Mouse (Mus musculus) spleen, adult 2 months (tissue): Measurements from ENCODE around the gene Mmrn2. TPM values are rescaled to one million over a fixed set of nuclear protein-coding genes. Genes with fewer than 3 reads are reported as not detected.

Source experiments
- DNase-seq, 2 experiments: peaks; one replicate each; pipeline versions ENCODE4 v3.0.0 to v3.0.0-alpha.2; 2012 to 2021; ENCODE audit warnings: low spot score in 2 of 2, low read depth in 1 of 2
- H3K27ac ChIP-seq: fragments of 200-500 bp; 2 replicates; pipeline ENCODE4 v1.5.1; 2012; ENCODE audit warnings: low read length, inconsistent platforms; ENCODE audit not compliant: insufficient read depth
- H3K27me3 ChIP-seq: fragments of 200-500 bp; 2 replicates; pipeline ENCODE4 v1.6.1; 2012; ENCODE audit warnings: mild to moderate bottlenecking, moderate library complexity, low read length, inconsistent platforms; ENCODE audit not compliant: control insufficient read depth, insufficient read depth
- H3K36me3 ChIP-seq: fragments of 200-500 bp; 2 replicates; pipeline ENCODE4 v1.6.1; 2012; ENCODE audit warnings: mild to moderate bottlenecking, low read length, inconsistent platforms; ENCODE audit not compliant: control insufficient read depth, insufficient read depth
- H3K4me1 ChIP-seq: fragments of 200-500 bp; 2 replicates; pipeline ENCODE4 v1.6.1; 2011; ENCODE audit warnings: inconsistent platforms; ENCODE audit not compliant: control insufficient read depth, insufficient read depth, insufficient read length
- H3K4me3 ChIP-seq: fragments of 200-500 bp; 2 replicates; pipeline ENCODE4 v1.5.1; 2011; ENCODE audit warnings: mild to moderate bottlenecking, inconsistent platforms; ENCODE audit not compliant: insufficient read depth, insufficient read length; ENCODE audit errors: extremely low read depth
- CTCF ChIP-seq: fragments of 200-500 bp; IDR thresholded peaks from 2 replicates; pipeline ENCODE4 v1.5.1; 2011; ENCODE audit warnings: mild to moderate bottlenecking, inconsistent platforms; ENCODE audit not compliant: insufficient read depth, insufficient read length, insufficient replicate concordance; ENCODE audit errors: extremely low read depth
- POLR2A ChIP-seq: fragments of 200-500 bp; IDR thresholded peaks from 2 replicates; pipeline ENCODE4 v1.6.1; 2011; ENCODE audit warnings: low read depth, low read length, inconsistent platforms
- WGBS: fragments of 180-500 bp; shearing (Covaris S2); methylation state at CpG from one replicate; pipeline ENCODE4 v1.1.7; 2018; 5-methylcytosine and 5-hydroxymethylcytosine counted together
- polyA plus RNA-seq: library from polyadenylated mRNA; depleted of rRNA; stranded (reverse); fragments of >200 nt; gene quantifications from 2 replicates; pipeline ENCODE4 v1.2.3, GENCODE M21; 2012

The Mmrn2 gene
- polyA plus RNA-seq, 1 experiment, result 8.9 TPM

GRCm38 (mm10) chr14:34428274-34428673 lies 53.0 kb downstream of the Mmrn2 start:
- WGBS, result 90% methylated on average over 3 of the region's 3 CpGs
- Histone ChIP-seq H3K4me3 (no peak overlapping the region), H3K27ac (no peak overlapping the region), H3K4me1 (no peaks in the 10 kb centered on the region), H3K27me3 (no peaks in the 10 kb centered on the region), H3K36me3 (no peaks in the 10 kb centered on the region)
- TF ChIP-seq CTCF (no peak), POLR2A (no peak)
- no peak for DNase-seq

- Histone ChIP-seq H3K4me3 (no peak overlapping the region), H3K4me1 (no peaks in the 10 kb centered on the region), H3K27ac (no peak overlapping the region), H3K27me3 (no peaks in the 10 kb centered on the region), H3K36me3 (no peaks in the 10 kb centered on the region)
- WGBS, result 88% methylated on average over 1 of the region's 1 CpGs
- TF ChIP-seq CTCF, result no peak
- TF ChIP-seq POLR2A, result no peak
- DNase-seq, result no peak
These were observed 53.8 kb downstream of the Mmrn2 start for GRCm38 (mm10) chr14:34429069-34429468.

GRCm38 (mm10) chr14:34440526-34441066 lies 65.3 kb downstream of the Mmrn2 start:
- WGBS, result 63% methylated on average over 3 of the region's 3 CpGs
- no peaks in the 10 kb centered on the region for H3K4me1 ChIP-seq
- no peak overlapping the region for H3K27ac ChIP-seq
- no peak overlapping the region for H3K4me3 ChIP-seq
- no peaks in the 10 kb centered on the region for H3K27me3 ChIP-seq
- H3K36me3 ChIP-seq, result no peaks in the 10 kb centered on the region
- no peak for DNase-seq
- no peak for TF ChIP-seq POLR2A
- TF ChIP-seq CTCF, result no peak

- no peak overlapping the region for H3K27ac ChIP-seq
- no peaks in the 10 kb centered on the region for H3K36me3 ChIP-seq
- H3K4me1 ChIP-seq, result no peaks in the 10 kb centered on the region
- no peak for TF ChIP-seq CTCF
- no peak for TF ChIP-seq POLR2A
- H3K4me3 ChIP-seq, result no peak overlapping the region
- DNase-seq, result no peak
- no peaks in the 10 kb centered on the region for H3K27me3 ChIP-seq
- WGBS, result 89% methylated on average over 4 of the region's 4 CpGs
These were observed 67.3 kb downstream of the Mmrn2 start for GRCm38 (mm10) chr14:34442531-34442930.

GRCm38 (mm10) chr14:34444368-34444767 lies 69.1 kb downstream of the Mmrn2 start:
- Histone ChIP-seq H3K27me3 (no peaks in the 10 kb centered on the region), H3K36me3 (no peaks in the 10 kb centered on the region), H3K4me1 (no peaks in the 10 kb centered on the region), H3K27ac (no peak overlapping the region), H3K4me3 (no peak overlapping the region)
- no peak for TF ChIP-seq CTCF
- no peak for TF ChIP-seq POLR2A
- WGBS, result 81% methylated on average over 5 of the region's 5 CpGs
- no peak for DNase-seq

- H3K27ac ChIP-seq, result no peak overlapping the region
- no peaks in the 10 kb centered on the region for H3K36me3 ChIP-seq
- no peaks in the 10 kb centered on the region for H3K4me1 ChIP-seq
- DNase-seq, result no peak
- no peaks in the 10 kb centered on the region for H3K27me3 ChIP-seq
- H3K4me3 ChIP-seq, result no peak overlapping the region
- no peak for TF ChIP-seq CTCF
- TF ChIP-seq POLR2A, result no peak
These were observed 69.7 kb downstream of the Mmrn2 start for GRCm38 (mm10) chr14:34444924-34445323.

- Histone ChIP-seq H3K36me3 (no peaks in the 10 kb centered on the region), H3K4me1 (no peaks in the 10 kb centered on the region), H3K4me3 (no peak overlapping the region), H3K27ac (no peak overlapping the region), H3K27me3 (no peaks in the 10 kb centered on the region)
- WGBS, result 88% methylated on average over 3 of the region's 3 CpGs
- TF ChIP-seq POLR2A, result no peak
- DNase-seq, result no peak
These were observed 70.1 kb downstream of the Mmrn2 start for GRCm38 (mm10) chr14:34445348-34445747.

GRCm38 (mm10) chr14:34446624-34447023 lies 71.4 kb downstream of the Mmrn2 start:
- no peak for TF ChIP-seq CTCF
- TF ChIP-seq POLR2A, result no peak
- 93% methylated on average over 6 of the region's 6 CpGs for WGBS
- Histone ChIP-seq H3K27ac (no peak overlapping the region), H3K4me1 (no peaks in the 10 kb centered on the region), H3K36me3 (no peaks in the 10 kb centered on the region), H3K27me3 (no peaks in the 10 kb centered on the region), H3K4me3 (no peak overlapping the region)
- DNase-seq, result no peak
